Mouse (Mus musculus): ENCODE data around the gene Me3. TPM values are rescaled to one million over a fixed set of nuclear protein-coding genes. Genes with fewer than 3 reads are reported as not detected.
A peak's percentile ranks its signal among the peaks of the same experiment; 100 is the strongest.
"Not testable (repeated sequence)": the region's sequence is repeated elsewhere in the genome, so short reads cannot be mapped to it uniquely, and the experiment has no call there.

Me3 gene
- polyA plus RNA-seq, 1 experiment: 55.4 TPM

DNA sequence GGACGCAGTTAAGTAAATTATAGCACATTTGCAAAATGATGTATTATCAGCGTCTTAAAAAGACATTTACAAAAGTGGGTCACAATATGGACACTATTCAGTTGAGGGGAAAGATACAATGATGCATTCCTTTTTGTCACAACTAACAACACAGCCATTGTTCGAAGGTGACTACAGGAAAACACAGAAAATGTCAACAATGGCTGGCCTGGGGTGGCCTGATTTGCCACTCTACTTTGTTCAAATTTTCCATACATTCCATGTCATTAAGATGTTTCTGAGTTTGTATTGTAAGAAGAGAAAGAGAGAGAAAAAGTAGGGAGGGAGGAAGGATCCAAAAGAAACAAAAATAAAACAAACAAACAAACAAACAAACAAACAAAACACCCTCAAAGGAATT, 48.7 kb downstream of the Me3 start:
- H3K27ac ChIP-seq (replicated peaks; ENCODE audit: low read depth, low read length): no peak overlapping the region
- H3K4me1 ChIP-seq (ENCODE audit: control insufficient read depth, insufficient read depth, insufficient read length, low read length): peaks cover 7% of the 10 kb centered on the region
- no peak overlapping the region for H3K4me3 ChIP-seq (ENCODE audit: insufficient read depth, low read depth, low read length)

DNA sequence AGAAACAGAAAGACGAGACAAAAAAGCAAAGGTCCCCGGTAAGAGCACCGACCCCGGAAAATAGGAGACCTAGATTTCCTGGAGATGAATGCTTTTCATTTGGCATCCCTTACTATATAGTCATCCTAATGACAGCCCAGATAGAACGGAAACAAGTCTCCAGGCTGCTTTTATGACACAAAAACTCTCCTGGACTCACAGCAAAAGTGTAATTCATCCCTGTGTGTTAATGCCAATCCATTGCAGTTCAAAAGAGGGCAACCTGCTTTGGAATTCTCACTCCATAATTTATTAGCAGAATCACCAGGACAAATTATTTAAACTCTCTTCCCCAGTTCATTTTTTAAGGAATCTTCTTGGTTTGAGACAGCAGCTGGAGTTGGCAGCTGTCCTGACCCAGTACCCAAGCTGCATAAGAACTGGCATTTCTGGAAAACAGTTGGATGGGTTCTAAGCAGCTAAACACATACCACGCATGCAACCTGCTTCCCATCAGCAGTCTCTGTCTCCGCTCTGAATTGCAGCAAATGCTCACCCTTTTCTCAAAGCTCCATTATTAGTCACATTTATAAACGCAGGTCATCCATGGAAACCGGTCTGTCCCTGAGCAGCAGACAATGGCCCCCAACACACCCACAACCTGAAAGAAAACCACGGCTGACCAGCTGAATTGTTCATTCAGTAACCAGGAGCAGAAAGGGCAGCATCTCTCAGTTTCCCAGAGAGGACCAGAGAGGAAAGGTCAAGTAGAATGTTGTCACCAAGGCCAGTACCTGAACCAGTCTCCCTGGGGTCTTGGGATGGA, 49.7 kb downstream of the Me3 start:
- H3K4me3 ChIP-seq (ENCODE audit: insufficient read depth, low read depth, low read length): no peak overlapping the region
- no peak overlapping the region for H3K27ac ChIP-seq (replicated peaks; ENCODE audit: low read depth, low read length)
- peaks cover 4% of the 10 kb centered on the region; the same call in 1 of the 2 replicates for H3K4me1 ChIP-seq (ENCODE audit: control insufficient read depth, insufficient read depth, insufficient read length, low read length)

DNA sequence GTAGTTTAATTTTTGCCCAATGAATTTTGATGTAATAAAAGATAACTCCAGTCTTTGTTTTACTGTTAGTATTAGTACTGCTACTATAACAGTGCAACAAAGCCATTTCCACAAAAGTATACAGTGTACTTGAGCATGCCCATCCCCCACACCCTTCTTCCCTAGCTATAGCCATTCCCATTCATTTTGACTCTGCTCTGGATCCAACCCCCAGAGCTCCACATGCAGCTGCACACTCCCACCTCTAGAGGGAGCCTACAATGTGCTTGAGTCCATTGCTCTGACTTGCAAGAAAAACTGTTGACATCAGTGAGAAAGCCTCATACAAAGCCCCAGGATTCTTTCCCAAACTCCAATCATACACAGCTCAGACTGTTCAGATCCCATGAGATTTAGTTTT, 66.0 kb downstream of the Me3 start:
- Histone ChIP-seq H3K27ac (replicated peaks; ENCODE audit: low read depth, low read length) (no peak overlapping the region), H3K4me3 (ENCODE audit: insufficient read depth, low read depth, low read length) (no peak overlapping the region), H3K4me1 (ENCODE audit: control insufficient read depth, insufficient read depth, insufficient read length, low read length) (peaks cover 6% of the 10 kb centered on the region)

DNA sequence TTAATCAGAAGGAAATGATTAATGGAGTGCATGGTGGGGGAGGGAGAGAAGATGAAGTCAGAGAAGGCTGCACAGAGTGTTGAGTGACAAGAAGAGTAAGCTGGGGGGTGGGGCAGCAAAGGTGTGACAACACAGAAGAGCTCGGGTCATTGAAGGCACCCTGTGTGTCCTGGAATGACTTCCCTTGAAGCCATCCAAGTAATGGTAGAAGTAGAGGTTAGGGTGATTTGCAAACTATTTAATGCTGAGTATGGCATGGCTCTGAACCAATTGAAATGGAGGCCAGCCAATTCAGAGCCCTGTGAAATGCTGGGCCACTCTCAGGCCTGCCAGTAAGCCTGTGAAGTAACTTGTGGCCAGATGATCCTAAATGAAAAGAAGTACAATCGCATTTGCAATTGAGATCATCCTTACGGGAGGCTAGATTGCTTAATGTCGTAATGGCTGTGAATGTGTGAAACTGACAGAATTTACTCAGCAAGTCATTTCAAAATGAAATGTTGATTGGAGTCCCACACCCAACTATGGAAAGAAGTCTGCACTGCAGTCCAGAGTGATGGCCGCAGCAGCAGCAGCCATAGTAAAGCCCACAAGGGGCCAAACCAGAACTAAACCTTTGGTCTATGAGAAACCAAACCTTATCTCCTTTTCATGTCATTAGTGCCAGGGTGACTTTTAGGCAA, 67.6 kb downstream of the Me3 start:
- peaks cover 6% of the 10 kb centered on the region for H3K4me1 ChIP-seq (ENCODE audit: control insufficient read depth, insufficient read depth, insufficient read length, low read length)
- no peak overlapping the region for H3K4me3 ChIP-seq (ENCODE audit: insufficient read depth, low read depth, low read length)
- no peak overlapping the region for H3K27ac ChIP-seq (replicated peaks; ENCODE audit: low read depth, low read length)

DNA sequence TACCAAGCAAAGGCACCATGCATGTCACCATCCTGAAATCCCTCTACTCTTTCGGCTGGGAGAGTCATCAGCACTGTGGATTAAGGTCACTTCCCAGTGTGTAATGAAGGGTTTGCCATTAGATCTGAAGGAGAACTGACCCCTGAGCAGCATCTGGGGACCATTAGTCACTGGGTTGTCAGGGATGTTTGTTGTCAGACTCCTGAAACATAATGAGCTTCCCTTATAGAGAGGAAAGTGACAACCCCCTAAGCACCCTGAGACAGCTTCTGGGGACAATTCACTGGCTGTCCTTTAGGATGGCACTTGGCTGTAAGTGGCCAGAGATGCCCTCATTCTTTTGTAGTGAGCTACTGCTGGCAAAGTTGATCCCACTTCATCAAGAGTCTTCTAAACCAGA, 68.3 kb downstream of the Me3 start:
- H3K4me1 ChIP-seq (ENCODE audit: control insufficient read depth, insufficient read depth, insufficient read length, low read length): peaks cover 6% of the 10 kb centered on the region
- H3K4me3 ChIP-seq (ENCODE audit: insufficient read depth, low read depth, low read length): no peak overlapping the region
- no peak overlapping the region for H3K27ac ChIP-seq (replicated peaks; ENCODE audit: low read depth, low read length)

DNA sequence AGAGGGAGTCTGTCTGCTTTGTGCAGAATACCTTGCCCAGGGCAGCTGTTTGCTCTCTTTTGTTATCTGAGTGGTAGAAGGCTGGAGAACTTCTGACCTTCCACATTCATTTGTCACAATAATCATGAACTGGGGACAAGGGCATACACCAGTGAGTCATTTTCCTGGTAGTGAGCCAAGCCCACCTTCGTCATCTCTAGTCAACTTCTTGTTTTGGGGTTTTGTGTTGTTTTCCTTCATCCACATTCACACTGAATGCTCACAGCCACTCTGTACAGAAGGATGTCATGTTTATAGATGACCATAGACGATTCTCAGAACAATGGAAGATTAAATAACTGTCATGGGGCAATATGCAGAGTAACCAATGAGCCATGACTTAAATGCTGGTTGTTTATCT, 78.6 kb downstream of the Me3 start:
- Histone ChIP-seq H3K4me1 (ENCODE audit: control insufficient read depth, insufficient read depth, insufficient read length, low read length) (no peaks in the 10 kb centered on the region), H3K27ac (replicated peaks; ENCODE audit: low read depth, low read length) (no peak overlapping the region), H3K4me3 (ENCODE audit: insufficient read depth, low read depth, low read length) (no peak overlapping the region)

DNA sequence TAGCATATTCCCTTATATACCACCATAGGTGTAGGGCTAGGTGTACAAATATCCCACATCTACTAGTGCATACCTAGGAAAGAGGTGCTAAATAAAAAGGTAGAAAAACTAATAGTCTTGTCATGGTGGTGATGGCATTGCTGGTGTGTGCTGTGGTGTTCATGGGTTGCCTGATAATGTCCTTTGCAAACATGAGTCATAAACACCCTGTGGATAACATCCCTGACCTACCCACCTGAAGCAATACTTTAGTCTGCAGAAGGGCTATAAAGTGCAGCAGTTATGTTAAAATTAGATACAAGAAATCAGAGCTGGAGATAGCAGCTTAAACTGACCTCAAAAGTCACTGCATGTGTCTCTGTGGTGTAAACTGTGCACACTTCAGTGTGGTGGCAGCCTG, 80.9 kb downstream of the Me3 start:
- H3K4me1 ChIP-seq (ENCODE audit: control insufficient read depth, insufficient read depth, insufficient read length, low read length): peaks cover 3% of the 10 kb centered on the region; the same call in 1 of the 2 replicates
- no peak overlapping the region for H3K4me3 ChIP-seq (ENCODE audit: insufficient read depth, low read depth, low read length)
- no peak overlapping the region for H3K27ac ChIP-seq (replicated peaks; ENCODE audit: low read depth, low read length)

DNA sequence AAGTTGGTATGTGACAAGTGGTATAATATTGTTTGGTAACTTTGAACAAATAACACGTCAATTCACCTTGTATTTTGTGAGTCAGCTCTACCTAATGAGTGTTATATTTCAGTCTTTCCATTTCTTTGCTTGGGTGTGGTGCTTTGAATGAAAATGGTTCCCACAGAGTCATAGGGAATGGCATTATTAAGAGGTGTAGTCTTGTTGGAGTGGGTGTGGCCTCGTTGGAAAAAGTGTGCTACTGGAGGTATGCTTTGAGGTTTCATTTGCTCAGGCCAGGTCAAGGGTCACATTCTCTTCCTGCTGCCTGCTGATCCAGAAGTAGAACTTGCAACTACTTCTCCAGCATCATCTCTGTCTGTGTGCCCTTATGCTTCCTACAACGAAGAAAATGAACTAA, 84.0 kb downstream of the Me3 start:
- no peak overlapping the region for H3K27ac ChIP-seq (replicated peaks; ENCODE audit: low read depth, low read length)
- H3K4me1 ChIP-seq (ENCODE audit: control insufficient read depth, insufficient read depth, insufficient read length, low read length): peaks cover 3% of the 10 kb centered on the region; the same call in 1 of the 2 replicates
- no peak overlapping the region for H3K4me3 ChIP-seq (ENCODE audit: insufficient read depth, low read depth, low read length)

DNA sequence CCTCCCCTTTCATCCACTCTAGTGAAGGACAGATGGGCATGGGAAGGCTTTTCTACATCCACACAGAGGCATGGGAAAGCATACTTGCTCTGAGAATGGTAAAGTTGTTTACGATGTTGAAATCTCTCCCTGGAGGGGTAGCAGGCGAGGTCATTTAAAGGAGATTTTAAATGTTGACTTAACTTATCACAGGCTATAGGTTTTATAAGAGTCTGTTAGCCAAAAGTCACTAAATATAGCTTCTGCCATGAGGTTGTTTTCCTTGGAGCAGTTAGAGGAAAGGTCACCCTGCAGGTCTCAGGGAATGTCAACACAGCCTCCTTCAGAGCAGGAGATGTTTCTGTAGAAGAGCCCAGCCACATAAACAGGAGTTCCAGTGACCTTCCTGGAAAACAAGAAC, 85.3 kb downstream of the Me3 start:
- peak overlapping the region; percentile 74 for H3K27ac ChIP-seq (replicated peaks; ENCODE audit: low read depth, low read length)
- peaks cover 3% of the 10 kb centered on the region; the same call in 1 of the 2 replicates for H3K4me1 ChIP-seq (ENCODE audit: control insufficient read depth, insufficient read depth, insufficient read length, low read length)
- no peak overlapping the region for H3K4me3 ChIP-seq (ENCODE audit: insufficient read depth, low read depth, low read length)

DNA sequence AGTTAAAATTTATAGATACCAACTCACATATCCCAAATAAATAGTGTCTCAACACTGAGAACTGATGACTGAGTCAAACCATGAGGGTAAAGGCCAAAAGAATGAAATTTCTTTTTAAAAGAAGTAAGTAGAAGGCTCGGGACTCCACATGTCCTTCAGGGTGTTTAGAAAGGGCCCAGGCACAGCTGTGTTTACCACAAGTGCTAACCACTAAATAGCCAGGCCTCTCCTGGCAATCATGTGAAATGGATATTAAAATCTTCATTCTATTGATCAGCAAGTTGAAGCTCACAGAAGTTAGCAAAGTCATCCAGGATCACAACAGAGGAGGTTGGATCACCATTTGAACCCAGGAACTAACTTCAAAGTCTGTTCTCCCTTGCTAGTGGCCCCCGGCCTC, 86.1 kb downstream of the Me3 start:
- Histone ChIP-seq H3K4me1 (ENCODE audit: control insufficient read depth, insufficient read depth, insufficient read length, low read length) (peaks cover 3% of the 10 kb centered on the region; the same call in 1 of the 2 replicates), H3K4me3 (ENCODE audit: insufficient read depth, low read depth, low read length) (no peak overlapping the region), H3K27ac (replicated peaks; ENCODE audit: low read depth, low read length) (0 out of 2 replicates have a peak overlapping the region, but pooled peaks have one; percentile 8)

DNA sequence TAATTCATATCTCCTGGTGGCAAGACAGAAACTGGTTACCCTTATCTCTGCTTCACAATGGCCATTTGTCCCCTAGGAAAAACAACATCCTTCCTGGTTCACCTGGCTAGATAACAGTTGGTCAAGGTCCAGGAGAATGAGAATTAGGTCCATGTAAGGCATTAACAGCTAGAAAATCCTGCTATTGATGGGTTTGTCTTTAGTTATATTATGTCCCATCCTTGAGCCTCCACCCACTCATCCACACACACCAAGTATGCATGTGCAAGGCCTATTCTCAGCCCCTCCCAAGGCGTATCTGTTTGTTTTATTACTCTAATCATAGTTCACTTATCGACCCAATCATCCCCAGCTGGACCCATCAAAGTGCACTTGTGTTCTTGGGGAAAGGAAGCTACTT, 88.1 kb downstream of the Me3 start:
- Histone ChIP-seq H3K4me1 (ENCODE audit: control insufficient read depth, insufficient read depth, insufficient read length, low read length) (peaks cover 3% of the 10 kb centered on the region; the same call in 1 of the 2 replicates), H3K27ac (replicated peaks; ENCODE audit: low read depth, low read length) (no peak overlapping the region), H3K4me3 (ENCODE audit: insufficient read depth, low read depth, low read length) (no peak overlapping the region)

DNA sequence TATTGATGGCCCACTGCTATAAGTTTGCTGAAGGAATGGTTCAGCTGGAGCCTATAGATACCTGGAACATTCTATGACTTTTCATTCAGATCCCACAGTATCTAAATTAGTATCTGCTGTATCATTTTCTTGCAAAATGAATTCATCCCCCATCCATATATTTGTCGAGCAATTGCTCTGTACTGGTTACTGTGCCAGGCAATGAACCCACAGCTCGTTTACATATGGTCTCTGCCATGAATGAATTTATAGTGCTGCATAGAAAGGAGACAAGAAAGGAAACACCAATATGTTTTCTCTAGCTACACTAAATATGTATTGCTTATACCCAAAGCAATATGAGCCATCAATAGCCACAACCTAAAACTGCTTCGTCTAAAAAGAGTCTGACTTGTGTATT, 94.5 kb downstream of the Me3 start:
- Histone ChIP-seq H3K4me3 (ENCODE audit: insufficient read depth, low read depth, low read length) (no peak overlapping the region), H3K4me1 (ENCODE audit: control insufficient read depth, insufficient read depth, insufficient read length, low read length) (peaks cover 4% of the 10 kb centered on the region; the same call in 1 of the 2 replicates), H3K27ac (replicated peaks; ENCODE audit: low read depth, low read length) (no peak overlapping the region)

DNA sequence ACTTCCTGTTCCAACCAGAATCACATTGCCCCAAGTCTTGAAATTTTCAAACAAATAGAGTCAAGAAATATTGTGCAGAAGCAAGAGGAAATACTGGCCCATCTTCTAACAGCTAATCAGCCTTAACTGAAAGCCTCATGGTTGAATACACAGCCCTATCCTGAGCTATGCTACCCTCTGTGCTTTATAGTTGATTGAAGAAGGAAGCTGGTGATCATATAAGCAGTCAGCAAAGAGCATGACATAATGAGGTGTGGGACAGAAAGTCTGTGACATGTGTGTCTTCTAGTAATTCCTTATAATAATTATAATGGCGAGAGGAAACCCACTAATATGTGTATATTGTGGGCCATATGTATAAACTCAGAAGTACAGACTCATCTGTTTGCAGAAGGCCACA, 95.4 kb downstream of the Me3 start:
- no peak overlapping the region for H3K27ac ChIP-seq (replicated peaks; ENCODE audit: low read depth, low read length)
- peaks cover 4% of the 10 kb centered on the region; the same call in 1 of the 2 replicates for H3K4me1 ChIP-seq (ENCODE audit: control insufficient read depth, insufficient read depth, insufficient read length, low read length)
- H3K4me3 ChIP-seq (ENCODE audit: insufficient read depth, low read depth, low read length): no peak overlapping the region

DNA sequence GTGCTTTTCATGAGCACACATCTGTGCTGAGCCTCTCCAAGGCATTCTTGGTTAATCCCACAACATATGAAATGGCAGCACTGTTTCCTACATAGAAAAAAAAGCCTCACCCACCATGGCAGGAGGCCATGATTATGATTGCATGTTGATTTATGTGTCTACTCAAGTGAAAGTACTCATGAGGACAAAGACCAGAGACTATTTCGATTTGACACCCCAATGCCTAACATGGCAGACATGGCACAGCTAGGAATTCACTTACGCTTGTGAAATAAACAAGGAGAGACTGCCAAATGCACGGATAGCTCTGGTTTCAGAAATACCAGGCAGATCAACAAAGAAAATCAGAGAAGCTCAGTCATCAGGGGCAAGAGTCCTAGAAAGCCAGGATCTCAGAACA, 96.2 kb downstream of the Me3 start:
- Histone ChIP-seq H3K27ac (replicated peaks; ENCODE audit: low read depth, low read length) (no peak overlapping the region), H3K4me3 (ENCODE audit: insufficient read depth, low read depth, low read length) (no peak overlapping the region), H3K4me1 (ENCODE audit: control insufficient read depth, insufficient read depth, insufficient read length, low read length) (peaks cover 4% of the 10 kb centered on the region; the same call in 1 of the 2 replicates)

DNA sequence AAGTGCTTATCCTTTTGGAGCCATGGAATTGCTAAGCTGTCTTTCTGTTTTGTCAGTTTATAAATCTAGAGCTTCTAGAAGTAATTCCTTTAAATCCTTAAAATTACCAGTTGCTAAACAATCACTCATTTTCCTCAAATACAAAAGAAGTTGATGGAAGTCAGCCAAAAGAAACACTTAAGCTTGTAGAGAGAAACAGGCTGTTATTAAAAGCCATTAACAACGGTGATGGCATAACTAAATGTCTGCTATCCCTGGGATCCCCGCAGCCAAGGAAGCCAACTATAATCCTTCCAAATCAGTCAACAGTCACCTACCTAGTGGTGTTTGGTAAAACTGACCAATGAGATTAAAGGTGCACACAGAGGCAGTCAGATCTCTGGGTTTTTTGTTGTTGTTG, 98.3 kb downstream of the Me3 start:
- H3K27ac ChIP-seq (replicated peaks; ENCODE audit: low read depth, low read length): no peak overlapping the region

DNA sequence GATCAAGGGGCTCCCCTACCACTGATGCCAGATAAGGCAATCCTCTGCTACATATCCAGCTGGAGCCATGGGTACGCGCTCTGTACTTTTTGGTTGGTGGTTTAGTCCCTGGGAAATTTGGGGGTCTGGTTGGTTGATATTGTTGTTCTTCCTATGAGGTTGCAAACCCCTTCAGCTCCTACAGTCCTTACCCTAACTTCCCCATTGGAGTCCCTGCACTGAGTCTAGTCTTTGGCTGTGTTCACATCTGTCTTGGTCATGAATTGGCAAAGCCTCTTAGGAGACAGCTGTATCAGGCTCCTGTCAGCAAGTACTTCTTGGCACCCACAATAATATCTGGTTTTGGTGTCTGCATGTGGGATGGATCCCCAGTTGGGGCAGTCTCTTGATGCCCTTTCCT, 98.9 kb downstream of the Me3 start:
- H3K27ac ChIP-seq (replicated peaks; ENCODE audit: low read depth, low read length); H3K4me1 ChIP-seq (ENCODE audit: control insufficient read depth, insufficient read depth, insufficient read length, low read length); H3K4me3 ChIP-seq (ENCODE audit: insufficient read depth, low read depth, low read length): not testable (repeated sequence)

More for the DNA sequence above, 98.3 kb downstream of the Me3 start:
- no peak overlapping the region for H3K4me3 ChIP-seq (ENCODE audit: insufficient read depth, low read depth, low read length)
- H3K4me1 ChIP-seq (ENCODE audit: control insufficient read depth, insufficient read depth, insufficient read length, low read length): peaks cover 4% of the 10 kb centered on the region; the same call in 1 of the 2 replicates

Data from brown adipose tissue, adult 24 weeks (tissue).